Mouse (Mus musculus): ENCODE measurements around the gene Abcd1.
"Not testable (repeated sequence)": the region's sequence is repeated elsewhere in the genome, so short reads cannot be mapped to it uniquely, and the experiment has no call there.

The Abcd1 gene

GRCm38 (mm10) chrX:73716109-73716661 is at the start of gene Abcd1, which contains the start of gene Bcap31:
Abcd1 (plus strand) TSS chrX:73716597.
Bcap31 (minus strand) TSS chrX:73716175.
- peak; percentile 95 to 98 for DNase-seq

- DNase-seq = peak; percentile 41 to 56
Observed at GRCm38 (mm10) chrX:73672031-73672431, 44.4 kb upstream of the Abcd1 start.

DNA sequence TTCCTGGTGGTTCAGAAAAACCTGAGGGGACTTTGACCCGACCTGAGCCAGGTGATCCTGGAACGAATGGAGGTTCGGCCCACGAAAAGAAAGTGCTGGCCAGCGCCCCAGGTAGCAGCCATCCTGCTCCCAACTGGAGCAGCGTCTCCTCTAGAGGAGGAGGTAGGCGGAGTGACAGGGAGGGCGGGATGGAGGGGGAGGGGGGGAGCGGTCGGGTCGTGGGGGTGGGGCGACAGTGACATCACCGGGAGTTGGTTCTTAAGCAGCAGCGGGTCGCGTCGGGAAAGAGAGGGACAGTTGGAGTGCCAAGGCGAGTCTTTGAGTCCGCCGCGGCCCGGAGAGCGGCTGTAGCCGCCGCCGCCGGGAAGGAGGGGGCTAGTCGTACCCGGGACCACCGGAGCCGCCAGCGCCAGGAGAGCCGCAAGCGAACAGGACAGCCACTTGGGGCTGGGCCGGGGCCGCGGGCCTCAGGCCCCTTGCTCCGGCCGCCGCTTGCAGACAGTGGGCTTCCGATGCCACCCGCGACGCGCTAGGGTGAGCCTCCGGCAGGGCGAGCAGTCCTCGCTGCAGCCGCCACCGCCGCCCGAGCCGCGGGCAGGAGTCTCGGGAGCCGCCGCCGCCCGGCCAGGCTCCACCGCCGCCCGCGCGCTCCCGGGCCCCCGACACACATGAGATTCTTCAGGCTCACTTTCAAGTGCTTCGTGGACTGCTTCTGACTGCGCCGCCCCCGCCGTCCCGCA is 43.3 kb upstream of the Abcd1 start, which contains the start of gene Slc6a8:
TSS of gene Slc6a8 (plus strand) at position 272 of the 740 bp plus-strand sequence.
- DNase-seq = peak; percentile 76 to 78

DNA sequence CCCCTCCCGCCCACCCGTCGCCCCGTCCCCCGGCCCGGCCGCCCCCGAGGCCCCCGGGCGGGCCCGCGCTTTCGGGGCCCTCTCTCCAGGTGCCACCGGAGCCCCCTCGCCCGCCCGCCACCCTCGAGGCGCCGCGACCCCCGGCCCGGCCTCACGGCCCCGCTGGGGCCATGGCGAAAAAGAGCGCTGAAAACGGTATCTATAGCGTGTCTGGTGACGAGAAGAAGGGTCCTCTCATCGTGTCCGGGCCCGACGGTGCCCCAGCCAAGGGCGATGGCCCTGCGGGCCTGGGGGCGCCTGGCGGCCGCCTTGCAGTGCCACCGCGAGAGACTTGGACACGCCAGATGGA is 42.8 kb upstream of the Abcd1 start:
- DNase-seq = no peak

DNA sequence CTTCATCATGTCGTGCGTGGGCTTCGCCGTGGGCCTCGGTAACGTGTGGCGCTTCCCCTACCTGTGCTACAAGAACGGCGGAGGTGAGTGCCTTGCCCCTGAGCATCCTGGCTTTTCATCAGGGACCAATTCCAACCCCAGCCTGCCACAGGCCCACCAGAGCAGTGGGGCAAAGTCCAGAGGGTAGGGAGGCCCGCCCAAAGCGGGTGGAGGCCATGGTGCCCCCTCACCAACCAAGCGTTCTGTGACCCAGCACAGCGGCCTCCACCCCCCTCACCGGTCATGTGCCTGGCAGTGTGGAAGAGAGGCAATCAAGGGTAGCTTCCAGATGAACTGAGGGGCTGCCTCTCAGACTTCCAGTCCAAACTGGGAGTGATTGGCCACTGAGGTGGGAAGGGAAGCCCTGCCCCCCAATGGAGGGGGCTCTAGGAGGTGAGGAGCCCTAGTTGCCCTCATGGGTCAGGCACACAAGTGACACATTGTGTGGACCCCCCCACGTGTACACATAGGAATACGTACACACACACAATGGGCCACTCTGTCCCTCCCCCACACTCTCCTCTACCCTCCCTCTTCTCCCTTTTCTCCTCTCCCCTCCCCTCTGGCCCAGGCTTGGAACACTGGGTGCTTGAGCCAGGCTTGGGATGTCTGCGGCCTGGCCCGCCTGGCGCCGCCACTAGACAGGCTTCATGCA is 42.3 kb upstream of the Abcd1 start:
- peak; percentile 18 to 43 for DNase-seq

DNA sequence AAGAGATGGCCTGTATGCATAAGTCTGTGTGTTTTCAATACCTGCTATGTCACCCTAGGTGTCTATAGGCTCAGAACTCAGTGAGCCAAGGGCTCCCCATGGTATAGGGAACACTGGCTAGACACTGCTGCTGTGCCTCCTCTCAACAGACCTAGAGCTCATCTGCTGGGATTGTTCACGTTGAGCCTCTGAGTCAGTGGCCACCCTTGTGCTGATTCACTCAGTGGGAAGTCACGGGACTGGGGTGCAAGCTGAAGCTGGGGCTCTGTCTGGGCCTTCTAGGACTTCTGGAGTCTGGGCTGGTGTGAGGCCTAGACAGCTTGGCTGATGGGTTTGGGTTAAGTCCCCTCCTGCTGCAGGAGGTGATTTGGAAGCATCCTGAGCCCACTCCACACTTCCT is 41.2 kb upstream of the Abcd1 start:
- no peak for DNase-seq

GRCm38 (mm10) chrX:73676668-73677067 is 39.7 kb upstream of the Abcd1 start:
- no peak for DNase-seq

GRCm38 (mm10) chrX:73684156-73684555 is 32.2 kb upstream of the Abcd1 start:
- no peak for DNase-seq

DNA sequence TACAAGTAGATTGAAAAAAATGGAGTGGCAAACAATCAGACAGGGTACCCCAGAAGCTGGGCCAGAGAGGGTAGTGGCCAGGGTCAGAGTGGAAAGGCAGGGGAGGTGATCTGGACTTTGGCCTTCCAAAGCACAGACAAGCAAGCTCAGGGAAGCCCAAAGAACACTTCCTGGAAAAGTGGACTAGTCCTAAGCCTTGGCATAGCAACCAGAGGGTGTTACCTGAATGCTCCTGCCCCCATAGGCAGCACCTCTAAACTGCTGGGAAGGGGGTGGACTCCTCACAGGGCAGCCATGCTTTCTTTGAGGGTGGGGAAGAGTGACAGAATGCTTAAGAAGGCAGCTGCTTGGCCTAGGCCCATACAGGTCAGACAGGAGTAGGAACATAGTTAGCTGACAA is 31.4 kb upstream of the Abcd1 start:
- no peak for DNase-seq

DNA sequence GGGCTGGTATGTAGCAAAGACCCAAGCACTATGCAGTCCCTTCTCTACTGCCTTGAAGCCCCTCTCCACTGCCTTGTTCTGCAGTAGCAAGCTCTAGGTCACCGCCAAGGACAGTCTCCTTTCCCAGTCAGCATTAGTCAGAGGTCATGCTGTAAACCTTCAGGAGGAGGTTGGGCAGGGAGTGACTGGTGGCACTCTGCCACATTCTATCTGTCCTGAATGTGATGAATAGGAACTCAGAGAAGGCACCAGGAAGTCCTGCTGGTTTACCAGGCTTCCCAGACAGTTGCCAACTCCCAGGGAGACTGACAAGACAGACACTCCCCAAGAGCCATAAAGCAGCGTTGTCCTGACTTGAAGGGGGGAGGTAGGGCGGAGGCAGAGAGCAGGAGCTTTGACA is 30.8 kb upstream of the Abcd1 start:
- no peak for DNase-seq

DNA sequence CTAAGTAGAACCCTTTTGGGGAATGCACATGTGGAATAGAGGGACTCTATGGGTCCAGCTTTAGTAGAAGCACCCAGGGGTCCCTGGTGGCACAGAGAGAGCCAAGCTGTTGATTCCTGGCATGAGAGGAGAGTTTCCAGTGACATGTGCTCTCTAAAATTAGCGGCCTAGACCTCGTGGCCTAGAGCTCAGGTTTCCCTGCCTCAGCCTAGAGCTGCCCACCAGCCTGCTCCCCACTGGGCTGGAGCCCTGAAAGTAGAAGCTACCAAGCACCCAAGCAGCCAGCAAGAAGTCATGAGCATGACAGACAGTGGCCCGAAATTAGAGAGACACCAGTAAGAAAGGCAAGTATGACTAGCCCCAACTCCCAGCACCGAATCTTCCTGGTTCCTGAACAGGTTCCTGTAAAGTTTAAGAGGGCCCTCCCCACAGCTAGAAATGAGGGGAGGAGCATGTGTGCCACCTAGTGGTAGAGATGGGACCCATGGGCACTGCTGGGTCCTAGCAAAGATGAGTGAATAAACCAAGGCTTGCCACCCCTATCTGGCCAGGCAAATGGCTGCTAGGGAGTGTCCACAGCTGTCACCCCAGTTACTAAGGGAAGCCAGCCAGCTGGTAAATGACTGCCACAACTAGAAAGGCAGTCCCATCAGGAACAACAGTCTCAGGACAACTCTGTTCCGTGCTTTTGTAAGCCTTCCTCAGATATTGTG is 25.3 kb upstream of the Abcd1 start:
- peak; percentile 65 for DNase-seq

GRCm38 (mm10) chrX:73700472-73700871 is 15.9 kb upstream of the Abcd1 start:
- no peak for DNase-seq

DNA sequence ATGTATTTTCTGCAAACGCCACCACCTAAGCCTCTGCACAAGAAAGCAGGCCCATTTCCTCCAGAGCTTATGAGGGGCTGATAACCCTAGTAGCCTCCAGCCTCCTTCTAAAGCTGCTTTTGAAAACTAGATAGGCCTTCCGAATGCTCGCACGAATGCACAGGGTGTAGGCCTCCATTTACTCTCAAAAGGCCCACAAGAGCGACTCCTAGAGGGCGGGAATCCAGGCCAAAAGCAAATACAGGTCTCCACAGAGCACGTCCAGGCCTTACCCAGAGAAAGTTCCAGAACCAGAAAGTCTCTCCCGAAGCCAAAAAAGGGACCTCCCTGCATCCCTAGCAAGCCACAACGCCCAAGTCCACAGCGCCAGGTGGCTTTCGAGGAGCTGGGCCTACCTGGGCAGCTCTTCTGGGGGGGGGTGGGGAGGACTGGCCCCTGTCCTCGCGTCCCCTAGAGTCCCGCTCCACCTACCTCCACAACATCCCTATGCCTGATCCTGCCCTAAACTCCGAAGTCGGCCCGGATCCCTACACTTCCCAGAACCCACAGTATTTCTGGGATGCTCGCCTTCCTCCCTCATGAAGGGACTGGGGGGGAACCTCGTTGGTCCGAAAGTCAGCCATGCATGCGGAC is 805 bp upstream of the Abcd1 start:
- DNase-seq = peak; percentile 54 to 68

GRCm38 (mm10) chrX:73716709-73717545 is 530 bp downstream of the Abcd1 start:
- peak in 1 of 2 experiments; percentile 23 for DNase-seq

- DNase-seq = peak; percentile 29 to 30
Observed at GRCm38 (mm10) chrX:73717667-73718066, 1.3 kb downstream of the Abcd1 start.

GRCm38 (mm10) chrX:73718271-73718670 is 1.9 kb downstream of the Abcd1 start:
- DNase-seq = peak; percentile 6 to 24

DNA sequence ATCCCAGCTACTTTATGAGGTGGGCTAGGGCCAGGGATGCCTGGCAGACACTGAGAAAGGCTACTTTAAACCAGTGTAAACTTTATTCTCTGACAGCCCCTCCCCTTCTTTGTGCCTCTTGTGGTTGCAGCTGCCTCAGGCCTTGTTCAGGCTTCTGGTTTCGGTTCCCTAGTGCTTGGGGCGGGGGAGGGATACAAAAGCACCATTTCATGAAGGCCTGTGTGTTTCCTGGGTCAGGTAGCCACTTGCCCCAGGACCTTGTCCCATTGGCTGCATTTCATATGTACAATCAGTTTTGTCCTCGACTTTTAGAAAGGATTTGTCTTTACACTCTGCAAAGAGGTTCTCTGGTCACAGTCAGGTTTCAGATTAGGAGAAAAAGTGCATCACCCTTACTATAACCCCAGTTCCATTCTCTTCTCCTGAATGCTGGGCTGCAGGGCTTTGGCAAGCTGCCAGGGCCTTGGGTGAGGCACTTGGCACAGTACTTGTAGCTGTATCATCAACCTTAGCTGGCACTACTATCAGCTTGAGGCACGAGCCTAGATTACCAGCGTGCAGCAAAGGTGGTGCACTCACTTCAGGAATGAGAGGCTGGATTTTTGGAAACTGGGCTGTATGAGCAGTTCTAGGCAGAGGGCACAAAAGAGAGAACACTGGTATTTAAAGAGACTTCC is 2.4 kb downstream of the Abcd1 start:
- peak; percentile 59 to 74 for DNase-seq

DNA sequence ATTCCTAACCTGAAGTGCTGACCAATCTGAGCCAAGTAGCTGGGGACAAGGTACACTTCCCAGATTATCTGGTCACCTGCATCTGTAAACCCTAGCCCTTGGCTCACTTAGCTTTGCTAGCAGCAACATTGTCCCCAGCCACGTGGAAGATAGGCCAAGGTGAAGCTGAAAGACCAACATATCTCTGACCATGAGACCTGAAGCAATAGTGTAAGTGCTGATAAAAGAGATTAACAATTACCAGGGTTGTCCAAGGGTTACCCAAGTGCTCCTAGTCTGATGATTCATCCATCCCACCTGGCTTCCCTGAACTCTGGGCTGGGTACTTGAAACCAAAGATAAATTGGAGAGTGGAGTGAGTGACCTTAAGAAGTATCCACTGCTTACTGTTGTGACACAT is 14.5 kb downstream of the Abcd1 start:
- no peak for DNase-seq

DNA sequence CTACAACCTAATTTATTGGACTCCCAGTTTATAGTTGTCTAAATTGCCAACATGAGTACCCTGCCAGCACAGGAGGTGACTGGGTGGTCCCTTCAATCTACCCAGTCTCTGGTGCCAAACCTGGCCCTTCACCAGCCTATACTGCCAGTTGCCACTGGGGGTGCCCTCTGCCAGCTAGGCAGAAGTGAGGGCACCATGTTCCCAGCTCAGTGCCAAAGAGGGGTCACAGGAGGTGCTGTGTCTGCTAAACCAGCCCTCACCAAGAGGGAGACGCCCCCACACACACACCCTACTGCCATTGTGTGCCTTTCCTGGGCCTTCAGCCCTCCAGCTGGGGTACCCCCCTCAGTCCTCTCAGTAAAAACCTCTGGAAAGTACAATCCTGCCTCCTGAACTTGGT is 21.8 kb downstream of the Abcd1 start:
- DNase-seq = peak in 1 of 2 experiments; percentile 12

GRCm38 (mm10) chrX:73739151-73739550 is 22.8 kb downstream of the Abcd1 start:
- no peak for DNase-seq

DNA sequence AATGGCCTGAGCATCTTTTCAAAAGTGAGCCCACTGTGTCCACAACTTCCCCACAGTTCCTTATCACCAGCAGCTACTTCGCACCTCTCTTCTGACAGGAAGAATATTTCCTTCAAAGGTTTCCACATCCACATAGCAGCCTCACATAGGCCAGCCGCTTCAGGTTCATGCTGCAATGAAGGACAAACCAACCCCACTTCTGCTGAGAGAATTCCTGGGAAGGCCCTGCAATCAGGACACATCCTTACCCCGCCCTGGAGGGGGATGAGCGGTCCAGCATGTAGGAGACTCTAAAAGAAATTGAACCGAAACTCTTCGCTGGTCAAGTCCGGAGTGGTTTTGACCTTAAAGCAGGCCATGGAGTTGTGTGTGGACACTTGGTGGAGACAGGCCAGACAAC is 23.4 kb downstream of the Abcd1 start:
- DNase-seq = not testable (repeated sequence)
